Mouse (Mus musculus): ENCODE measurements around the gene Atp8a1.

The Atp8a1 gene

GRCm38 (mm10) chr5:67847253-67848165 is at the start of gene Atp8a1:
Gene Atp8a1 (minus strand): TSS chr5:67847434.
- peak; percentile 100 for DNase-seq (ENCODE audit: low spot score in 2 of 2)

- no peak for DNase-seq (ENCODE audit: low spot score in 2 of 2)
Measured at GRCm38 (mm10) chr5:67884422-67885210, 37.4 kb upstream of the Atp8a1 start.

GRCm38 (mm10) chr5:67883564-67884171 is 36.4 kb upstream of the Atp8a1 start:
- DNase-seq (ENCODE audit: low spot score in 2 of 2), result no peak

GRCm38 (mm10) chr5:67871414-67871813 is 24.2 kb upstream of the Atp8a1 start:
- DNase-seq (ENCODE audit: low spot score in 2 of 2), result no peak

- DNase-seq (ENCODE audit: low spot score in 2 of 2), result no peak
Measured at GRCm38 (mm10) chr5:67866221-67866620, 19.0 kb upstream of the Atp8a1 start.

GRCm38 (mm10) chr5:67865670-67866069 is 18.4 kb upstream of the Atp8a1 start:
- no peak for DNase-seq (ENCODE audit: low spot score in 2 of 2)

GRCm38 (mm10) chr5:67864508-67865060 is 17.4 kb upstream of the Atp8a1 start:
- DNase-seq (ENCODE audit: low spot score in 2 of 2), result no peak

- DNase-seq (ENCODE audit: low spot score in 2 of 2), result no peak
Measured at GRCm38 (mm10) chr5:67863950-67864391, 16.7 kb upstream of the Atp8a1 start.

GRCm38 (mm10) chr5:67854963-67855606 is 7.9 kb upstream of the Atp8a1 start:
- DNase-seq (ENCODE audit: low spot score in 2 of 2), result no peak

- no peak for DNase-seq (ENCODE audit: low spot score in 2 of 2)
Measured at GRCm38 (mm10) chr5:67852860-67853259, 5.6 kb upstream of the Atp8a1 start.

GRCm38 (mm10) chr5:67849411-67849810 is 2.2 kb upstream of the Atp8a1 start:
- DNase-seq (ENCODE audit: low spot score in 2 of 2), result no peak

- DNase-seq (ENCODE audit: low spot score in 2 of 2), result no peak
Measured at GRCm38 (mm10) chr5:67848511-67849014, 1.3 kb upstream of the Atp8a1 start.

GRCm38 (mm10) chr5:67846361-67847224 is 641 bp downstream of the Atp8a1 start:
- DNase-seq (ENCODE audit: low spot score in 2 of 2), result peak; percentile 33 to 49

- DNase-seq (ENCODE audit: low spot score in 2 of 2), result no peak
Measured at GRCm38 (mm10) chr5:67845190-67845691, 2.0 kb downstream of the Atp8a1 start.

- no peak for DNase-seq (ENCODE audit: low spot score in 2 of 2)
Measured at GRCm38 (mm10) chr5:67844070-67844469, 3.2 kb downstream of the Atp8a1 start.

GRCm38 (mm10) chr5:67842306-67842705 is 4.9 kb downstream of the Atp8a1 start:
- DNase-seq (ENCODE audit: low spot score in 2 of 2), result no peak

GRCm38 (mm10) chr5:67833841-67834240 is 13.4 kb downstream of the Atp8a1 start:
- DNase-seq (ENCODE audit: low spot score in 2 of 2), result no peak

- DNase-seq (ENCODE audit: low spot score in 2 of 2), result no peak
Measured at GRCm38 (mm10) chr5:67831293-67832147, 15.7 kb downstream of the Atp8a1 start.

GRCm38 (mm10) chr5:67828356-67828755 is 18.9 kb downstream of the Atp8a1 start:
- DNase-seq (ENCODE audit: low spot score in 2 of 2), result no peak

Measured in spleen, postnatal 14 days (tissue).